Comparison of ENCODE assay signal across 8 mouse cellular contexts in genomic region chr10:111507460-111508211, GRCm38 (mm10). TPM values are rescaled to one million over a fixed set of nuclear protein-coding genes. Genes with fewer than 3 reads are reported as not detected.
A peak's percentile ranks its signal among the peaks of the same experiment; 100 is the strongest.
DNase-seq lines count a peak whose midpoint lies in the region; ATAC-seq and TF ChIP-seq lines count a peak whose summit lies in the region.

No protein-coding gene starts in this region.

- H3K4me3 ChIP-seq in cortical plate, adult 2 months (ENCODE audit: insufficient read depth, low read length) = peak overlapping the region; percentile 95
- peak overlapping the region; percentile 93 for H3K4me3 ChIP-seq in intestine, embryonic 15.5 days (replicated peaks)
- H3K4me3 ChIP-seq in limb, embryonic 10.5 days = peak overlapping the region; percentile 94
- H3K4me3 ChIP-seq in midbrain, embryonic 10.5 days = peak overlapping the region; percentile 87
- peak overlapping the region; percentile 75 for H3K4me3 ChIP-seq in small intestine, adult 2 months (ENCODE audit: low read depth, low read length)

- no peaks in the 10 kb centered on the region for H3K27me3 ChIP-seq in intestine, embryonic 15.5 days (replicated peaks)
- no peaks in the 10 kb centered on the region for H3K27me3 ChIP-seq in limb, embryonic 10.5 days (ENCODE audit: low read depth, poor library complexity, severe bottlenecking)
- 0 out of 2 replicates have a peak, but pooled peaks cover 17% of the 10 kb centered on the region for H3K27me3 ChIP-seq in midbrain, embryonic 10.5 days (ENCODE audit: low read depth, poor library complexity, severe bottlenecking)
- H3K27me3 ChIP-seq in small intestine, adult 2 months (ENCODE audit: control insufficient read depth, insufficient read depth, low read length) = no peaks in the 10 kb centered on the region

- under 1% methylated on average over 38 of the region's 38 CpGs for WGBS in intestine, embryonic 15.5 days
- WGBS in limb, embryonic 10.5 days = under 1% methylated on average over 38 of the region's 38 CpGs
- under 1% methylated on average over 38 of the region's 38 CpGs for WGBS in midbrain, embryonic 10.5 days
- WGBS in small intestine, adult 2 months = 3% methylated on average over 38 of the region's 38 CpGs

- H3K9me3 ChIP-seq in intestine, embryonic 15.5 days = no peaks in the 10 kb centered on the region
- H3K9me3 ChIP-seq in limb, embryonic 10.5 days (replicated peaks) = no peaks in the 10 kb centered on the region
- H3K9me3 ChIP-seq in midbrain, embryonic 10.5 days (replicated peaks) = no peaks in the 10 kb centered on the region

- H3K27ac ChIP-seq in cortical plate, adult 2 months (ENCODE audit: insufficient read depth, low read length) = peak overlapping the region; percentile 8; the same call in 1 of the 2 replicates
- peak overlapping the region; percentile 97 for H3K27ac ChIP-seq in intestine, embryonic 15.5 days
- peak overlapping the region; percentile 97 for H3K27ac ChIP-seq in limb, embryonic 10.5 days
- peak overlapping the region; percentile 92 for H3K27ac ChIP-seq in midbrain, embryonic 10.5 days (replicated peaks)
- H3K27ac ChIP-seq in small intestine, adult 2 months (ENCODE audit: insufficient read depth, low read depth, low read length) = peak overlapping the region; percentile 67

- TF ChIP-seq CTCF in cortical plate, adult 2 months (IDR thresholded peaks at IDR 0.05; ENCODE audit: extremely low read depth, insufficient read depth, low read length) = no peak
- no peak for TF ChIP-seq CTCF in small intestine, adult 2 months (IDR thresholded peaks at IDR 0.05; ENCODE audit: extremely low read depth, insufficient read length, insufficient replicate concordance, low read depth, low read length)

- TF ChIP-seq POLR2A in cortical plate, adult 2 months (IDR thresholded peaks at IDR 0.05; ENCODE audit: extremely low read depth, insufficient read depth, low read length) = no peak
- no peak for TF ChIP-seq POLR2A in small intestine, adult 2 months (IDR thresholded peaks at IDR 0.05; ENCODE audit: low read depth, low read length)

- peak overlapping the region; percentile 96 for H3K9ac ChIP-seq in intestine, embryonic 15.5 days

- H3K4me1 ChIP-seq in cortical plate, adult 2 months (ENCODE audit: control insufficient read depth, insufficient read depth, low read length) = no peaks in the 10 kb centered on the region; the same call in 1 of the 2 replicates
- peaks cover 20% of the 10 kb centered on the region for H3K4me1 ChIP-seq in intestine, embryonic 15.5 days (replicated peaks)
- H3K4me1 ChIP-seq in limb, embryonic 10.5 days = peaks cover 59% of the 10 kb centered on the region
- H3K4me1 ChIP-seq in midbrain, embryonic 10.5 days = peaks cover 62% of the 10 kb centered on the region
- H3K4me1 ChIP-seq in small intestine, adult 2 months (ENCODE audit: control insufficient read depth, insufficient read depth, insufficient read length, low read length) = peaks cover 6% of the 10 kb centered on the region; the same call in 1 of the 2 replicates

- ATAC-seq in activated CD4-positive, CD25-positive, alpha-beta regulatory T cell, adult 4 months = peak; percentile 21
- ATAC-seq in intestine, embryonic 15.5 days = peak; percentile 27

- peak overlapping the region; percentile 91 for H3K4me2 ChIP-seq in intestine, embryonic 15.5 days (replicated peaks)

- no peaks in the 10 kb centered on the region for H3K36me3 ChIP-seq in intestine, embryonic 15.5 days
- H3K36me3 ChIP-seq in limb, embryonic 10.5 days = no peaks in the 10 kb centered on the region
- no peaks in the 10 kb centered on the region for H3K36me3 ChIP-seq in midbrain, embryonic 10.5 days
- no peaks in the 10 kb centered on the region for H3K36me3 ChIP-seq in small intestine, adult 2 months (ENCODE audit: control insufficient read depth, insufficient read depth, low read length)

- peak; percentile 57 for DNase-seq in gastrocnemius, postnatal 25 days
- DNase-seq in limb, embryonic 10.5 days (ENCODE audit: low spot score) = peak; percentile 80
- peak; percentile 73 for DNase-seq in midbrain, embryonic 10.5 days (ENCODE audit: low spot score)
- no peak for DNase-seq in c-Kit-positive CD71-positive TER-119-positive erythroid progenitor cells, embryonic 14.5 days (ENCODE audit: low spot score)

RNA-seq across cellular contexts. Expression of gene Phlda1, which starts 1.6 kb away (rescaled TPM):
- polyA plus RNA-seq in activated CD4-positive, CD25-positive, alpha-beta regulatory T cell, adult 4 months (2017; shearing (Covaris generic)) = 1 to 10 TPM; 4.9 to 5.6 TPM
- polyA plus RNA-seq in cortical plate, adult 2 months (2012; rRNA removed) = 22.5 and 23.2 TPM in 2 replicates
- total RNA-seq in gastrocnemius, postnatal 25 days (2021) = 1 to 10 TPM; 3.4 to 3.7 TPM
- polyA plus RNA-seq in intestine, embryonic 15.5 days (2015; fragmentation: Nextera tagmentation; extraction: Ambion mirVana) = 38.6 and 43.2 TPM in 2 replicates
- polyA plus RNA-seq in limb, embryonic 10.5 days (2016; fragmentation: Nextera tagmentation; extraction: Ambion mirVana) = 19.8 and 20.1 TPM in 2 replicates
- polyA plus RNA-seq in midbrain, embryonic 10.5 days (2016; fragmentation: Nextera tagmentation; extraction: Ambion mirVana) = 15.1 and 17.3 TPM in 2 replicates
- 27.1 and 31.8 TPM in 2 replicates for polyA plus RNA-seq in small intestine, adult 2 months (2012; rRNA removed)

RNA-seq across cellular contexts. Expression of gene Nap1l1, which starts 34.6 kb away (rescaled TPM):
- 100 to 1,000 TPM; 155 to 159 TPM for polyA plus RNA-seq in activated CD4-positive, CD25-positive, alpha-beta regulatory T cell, adult 4 months (2017; shearing (Covaris generic))
- 229 and 231 TPM in 2 replicates for polyA plus RNA-seq in cortical plate, adult 2 months (2012; rRNA removed)
- total RNA-seq in gastrocnemius, postnatal 25 days (2021) = 10 to 100 TPM; 44.2 to 52.7 TPM
- polyA plus RNA-seq in intestine, embryonic 15.5 days (2015; fragmentation: Nextera tagmentation; extraction: Ambion mirVana) = 168 and 196 TPM in 2 replicates
- 343 and 349 TPM in 2 replicates for polyA plus RNA-seq in limb, embryonic 10.5 days (2016; fragmentation: Nextera tagmentation; extraction: Ambion mirVana)
- polyA plus RNA-seq in midbrain, embryonic 10.5 days (2016; fragmentation: Nextera tagmentation; extraction: Ambion mirVana) = 355 and 424 TPM in 2 replicates
- 0.77 and 0.99 TPM in 2 replicates for polyA plus RNA-seq in small intestine, adult 2 months (2012; rRNA removed)

Comparison
In these comparisons a context has a peak if more than half of its experiments do, and no peak if none do; other contexts are left out.
1. H3K27ac ChIP-seq: peak in every context shown above with its lines; median percentile 97 in intestine, embryonic 15.5 days; 97 in limb, embryonic 10.5 days; 92 in midbrain, embryonic 10.5 days; 67 in small intestine, adult 2 months; 8 in cortical plate, adult 2 months.
2. RNA of gene Nap1l1, which starts 34.6 kb away (polyA plus RNA-seq): 355 to 424 TPM in midbrain, embryonic 10.5 days, 343 to 349 TPM in limb, embryonic 10.5 days, 229 to 231 TPM in cortical plate, adult 2 months, 168 to 196 TPM in intestine, embryonic 15.5 days and 155 to 159 TPM in activated CD4-positive, CD25-positive, alpha-beta regulatory T cell, adult 4 months; 0.77 to 0.99 TPM in small intestine, adult 2 months; every median in the first group is over 10 times any median in the second.
3. Peak in every context shown above with its lines, with median percentiles within 50 percentile points of each other: H3K4me3 ChIP-seq.